Mouse (Mus musculus) intestine, embryonic 15.5 days (tissue): ENCODE data around the gene Vmn2r15. TPM values are rescaled to one million over a fixed set of nuclear protein-coding genes. Genes with fewer than 3 reads are reported as not detected.

Experiments
- ATAC-seq: fragments of 200-750 bp; cut with Nextera tagmentation; 2 replicates; pipeline ENCODE4 v1.8.0; 2017; ENCODE audit warnings: moderate TSS enrichment, moderate library complexity
- H3K27ac ChIP-seq: fragments of 300-500 bp; sonication (generic); 2 replicates; pipeline ENCODE4 v1.5.1; 2015; ENCODE audit warnings: mild to moderate bottlenecking, inconsistent platforms
- H3K27me3 ChIP-seq: fragments of 300-500 bp; sonication (generic); replicated peaks from 2 replicates; pipeline ENCODE4 v1.6.1; 2015; ENCODE audit warnings: inconsistent platforms
- H3K36me3 ChIP-seq: fragments of 300-500 bp; sonication (generic); 2 replicates; pipeline ENCODE4 v1.6.1; 2015; ENCODE audit warnings: inconsistent platforms
- H3K4me1 ChIP-seq: fragments of 300-500 bp; sonication (generic); replicated peaks from 2 replicates; pipeline ENCODE4 v1.6.1; 2015; ENCODE audit warnings: inconsistent platforms
- H3K4me2 ChIP-seq: fragments of 300-500 bp; sonication (generic); replicated peaks from 2 replicates; pipeline ENCODE4 v1.6.1; 2015; ENCODE audit warnings: mild to moderate bottlenecking, inconsistent platforms
- H3K4me3 ChIP-seq: fragments of 300-500 bp; sonication (generic); replicated peaks from 2 replicates; pipeline ENCODE4 v1.5.1; 2015; ENCODE audit warnings: inconsistent platforms
- H3K9ac ChIP-seq: fragments of 300-500 bp; sonication (generic); 2 replicates; pipeline ENCODE4 v1.6.1; 2015; ENCODE audit warnings: inconsistent platforms
- H3K9me3 ChIP-seq: fragments of 300-500 bp; sonication (generic); 2 replicates; pipeline ENCODE4 v1.6.1; 2016; ENCODE audit warnings: inconsistent platforms
- WGBS: fragments of 180-500 bp; shearing (Covaris S2); methylation state at CpG from one replicate; pipeline ENCODE4 v1.1.7; 2015; 5-methylcytosine and 5-hydroxymethylcytosine counted together
- polyA plus RNA-seq: library from polyadenylated mRNA; unstranded; fragments of >200 nt; fragmentation: Nextera tagmentation; extraction: Ambion mirVana; gene quantifications from 2 replicates; pipeline ENCODE4 v1.2.1, GENCODE M21; 2015

Vmn2r15 gene
- polyA plus RNA-seq = not detected in 2 replicates

DNA sequence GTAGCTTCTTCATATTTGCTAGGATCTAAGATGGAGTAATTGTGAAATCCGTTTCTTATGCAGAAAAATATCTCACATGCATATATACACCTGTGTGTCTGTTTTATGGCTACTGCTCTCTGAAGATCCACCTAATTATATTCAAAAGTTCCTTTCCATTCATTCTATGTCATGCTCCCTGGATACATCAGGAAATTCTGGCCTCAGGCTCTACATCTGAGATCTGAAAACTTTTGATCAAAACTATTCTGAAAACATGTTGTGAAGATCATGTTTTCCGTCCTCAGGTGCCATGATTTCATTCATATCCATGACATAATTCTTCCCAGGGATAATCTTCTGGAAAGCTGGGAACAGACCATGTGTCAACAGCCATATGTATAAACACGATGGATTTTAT is at the start of gene Vmn2r15:
TSS of gene Vmn2r15 (minus strand) at position 101 of the 400 bp plus-strand sequence.
- H3K36me3 ChIP-seq = no peaks in the 10 kb centered on the region
- H3K4me2 ChIP-seq = no peak within 1 kb of the TSS
- no peak for ATAC-seq
- no peaks in the 10 kb centered on the region for H3K9me3 ChIP-seq
- no peaks in the 10 kb centered on the region for H3K4me1 ChIP-seq
- no peak within 1 kb of the TSS for H3K27ac ChIP-seq
- H3K4me3 ChIP-seq = no peak within 1 kb of the TSS
- H3K27me3 ChIP-seq = no peaks in the 10 kb centered on the region
- WGBS = 53% methylated on average over 3 of the region's 3 CpGs
- no peak within 1 kb of the TSS for H3K9ac ChIP-seq

DNA sequence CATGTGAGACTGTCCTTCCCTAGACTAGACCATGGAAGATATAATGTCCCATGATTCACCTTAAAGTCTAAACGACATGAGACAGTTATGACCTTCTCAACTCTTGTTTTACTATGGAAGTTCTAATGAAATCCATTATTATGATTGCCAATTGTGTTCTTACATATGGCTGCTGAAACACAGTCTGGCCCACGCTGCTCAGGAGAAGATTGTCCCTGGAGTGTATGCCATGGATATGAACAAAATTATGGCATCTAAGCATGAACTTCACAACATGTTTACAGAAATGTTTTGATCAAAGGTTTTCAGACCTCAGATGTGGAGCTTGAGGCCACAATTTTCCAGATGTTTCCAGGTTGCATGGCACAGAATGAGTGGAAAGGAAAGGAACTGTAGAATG is 32.4 kb upstream of the Vmn2r15 start, which contains the start of gene Vmn2r16:
TSS of gene Vmn2r16 (plus strand) at position 301 of the 400 bp plus-strand sequence.
- no peaks in the 10 kb centered on the region for H3K9me3 ChIP-seq
- H3K4me2 ChIP-seq = no peak within 1 kb of the TSS
- H3K9ac ChIP-seq = no peak within 1 kb of the TSS
- H3K27ac ChIP-seq = no peak within 1 kb of the TSS
- H3K36me3 ChIP-seq = no peaks in the 10 kb centered on the region
- no peak for ATAC-seq
- 70% methylated on average over 2 of the region's 2 CpGs for WGBS
- no peaks in the 10 kb centered on the region for H3K27me3 ChIP-seq
- H3K4me1 ChIP-seq = no peaks in the 10 kb centered on the region
- H3K4me3 ChIP-seq = no peak within 1 kb of the TSS

DNA sequence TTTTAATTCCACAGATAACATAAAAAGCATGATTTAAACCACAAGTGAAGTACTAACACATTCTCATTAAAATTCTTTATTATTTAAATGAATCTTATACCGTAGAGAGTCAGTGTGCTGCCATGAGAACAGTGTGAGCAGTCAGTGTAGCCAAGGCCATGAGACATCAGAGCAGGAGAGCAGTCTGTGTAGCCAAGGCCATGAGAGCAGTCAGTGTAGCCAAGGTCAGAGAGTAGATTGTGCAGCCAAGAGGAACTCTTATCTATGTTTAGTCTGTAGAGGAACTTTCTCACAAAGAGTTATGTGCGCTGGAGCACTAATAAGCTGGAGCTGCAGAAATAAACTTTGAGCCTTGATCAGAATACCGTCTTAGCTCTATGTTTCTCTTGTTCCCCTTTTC is 2.8 kb downstream of the Vmn2r15 start:
- Histone ChIP-seq H3K4me3 (no peak overlapping the region), H3K4me2 (no peak overlapping the region), H3K27me3 (no peaks in the 10 kb centered on the region), H3K9me3 (no peaks in the 10 kb centered on the region), H3K36me3 (no peaks in the 10 kb centered on the region), H3K27ac (no peak overlapping the region), H3K4me1 (no peaks in the 10 kb centered on the region), H3K9ac (no peak overlapping the region)
- 76% methylated on average over 3 of the region's 3 CpGs for WGBS
- no peak for ATAC-seq

Other genes starting within 250 kb of the Vmn2r15 start
- not detected in 2 replicates for gene Vmn2r11, start 238.1 kb downstream of the Vmn2r15 start, polyA plus RNA-seq
- not detected in 2 replicates for gene Vmn2r12, start 199.7 kb downstream of the Vmn2r15 start, polyA plus RNA-seq
- not detected in 2 replicates for gene Vmn2r13, start 105.4 kb downstream of the Vmn2r15 start, polyA plus RNA-seq
- gene Vmn2r14, start 72.9 kb downstream of the Vmn2r15 start, polyA plus RNA-seq = not detected in 2 replicates
- not detected in 2 replicates for gene Vmn2r16, start 32.5 kb upstream of the Vmn2r15 start, polyA plus RNA-seq
- gene Vmn2r17, start 122.0 kb upstream of the Vmn2r15 start, polyA plus RNA-seq = not detected in 2 replicates